Mouse (Mus musculus): ENCODE results near the gene Trim63. TPM values are rescaled to one million over a fixed set of nuclear protein-coding genes. Genes with fewer than 3 reads are reported as not detected.

The Trim63 gene
- polyA plus RNA-seq, 1 experiment from 2014 or later, result 43.2 TPM

- Histone ChIP-seq H3K4me2 (ENCODE audit: low read length) (no peak overlapping the region), H3K4me3 (ENCODE audit: control insufficient read depth in 1 of 2, insufficient read depth in 1 of 2, low read depth in 1 of 2, low read length in 2 of 2) (no peak overlapping the region), H3K36me3 (ENCODE audit: control insufficient read depth, insufficient read depth, low read length) (no peaks in the 10 kb centered on the region), H3K9me3 (ENCODE audit: control insufficient read depth, low read length) (no peaks in the 10 kb centered on the region), H3K9ac (ENCODE audit: low read length) (no peak overlapping the region), H3K27ac (replicated peaks in 1 of 2; ENCODE audit: control insufficient read depth in 1 of 2, insufficient read depth in 1 of 2, low read depth in 2 of 2, low read length in 2 of 2) (no peak overlapping the region), H3K4me1 (ENCODE audit: control insufficient read depth in 2 of 2, insufficient read depth in 2 of 2, low read length in 2 of 2) (peaks cover 7 to 13% of the 10 kb centered on the region in 2 experiments; a peak in 3 of 4 replicates), H3K27me3 (ENCODE audit: control insufficient read depth, insufficient read depth, low read length) (peaks cover 34% of the 10 kb centered on the region)
- no peak for ATAC-seq (ENCODE audit: insufficient number of reproducible peaks, insufficient read depth, low FRiP score, low read depth)
- 23% methylated on average over 11 of the region's 11 CpGs for WGBS
Observed at GRCm38 (mm10) chr4:134342213-134342779, 27.4 kb downstream of the Trim63 start.

- H3K9ac ChIP-seq (ENCODE audit: low read length), result peak within 1 kb of the TSS; percentile 48; the same call in 1 of the 2 replicates
- 3% methylated on average over 61 of the region's 61 CpGs for WGBS
- no peak within 1 kb of the TSS for H3K27ac ChIP-seq (replicated peaks in 1 of 2; ENCODE audit: control insufficient read depth in 1 of 2, insufficient read depth in 1 of 2, low read depth in 2 of 2, low read length in 2 of 2)
- H3K4me1 ChIP-seq (ENCODE audit: control insufficient read depth in 2 of 2, insufficient read depth in 2 of 2, low read length in 2 of 2), result peaks cover 12 to 19% of the 10 kb centered on the region in 2 experiments
- H3K4me3 ChIP-seq (ENCODE audit: control insufficient read depth in 1 of 2, insufficient read depth in 1 of 2, low read depth in 1 of 2, low read length in 2 of 2), result peak within 1 kb of the TSS; percentile 7 to 36
- H3K27me3 ChIP-seq (ENCODE audit: control insufficient read depth, insufficient read depth, low read length), result peaks cover 34% of the 10 kb centered on the region
- no peaks in the 10 kb centered on the region for H3K36me3 ChIP-seq (ENCODE audit: control insufficient read depth, insufficient read depth, low read length)
- no peak for ATAC-seq (ENCODE audit: insufficient number of reproducible peaks, insufficient read depth, low FRiP score, low read depth)
- no peaks in the 10 kb centered on the region for H3K9me3 ChIP-seq (ENCODE audit: control insufficient read depth, low read length)
- peak within 1 kb of the TSS; percentile 65 for H3K4me2 ChIP-seq (ENCODE audit: low read length)
Observed at GRCm38 (mm10) chr4:134343071-134344031, 28.4 kb downstream of the Trim63 start, which contains the start of gene Slc30a2. TSS of gene Slc30a2 (plus strand) at chr4:134343181.

- Histone ChIP-seq H3K4me2 (ENCODE audit: low read length) (no peak overlapping the region), H3K27me3 (ENCODE audit: control insufficient read depth, insufficient read depth, low read length) (peaks cover 34% of the 10 kb centered on the region), H3K9ac (ENCODE audit: low read length) (no peak overlapping the region), H3K27ac (replicated peaks in 1 of 2; ENCODE audit: control insufficient read depth in 1 of 2, insufficient read depth in 1 of 2, low read depth in 2 of 2, low read length in 2 of 2) (no peak overlapping the region), H3K36me3 (ENCODE audit: control insufficient read depth, insufficient read depth, low read length) (no peaks in the 10 kb centered on the region), H3K4me3 (ENCODE audit: control insufficient read depth in 1 of 2, insufficient read depth in 1 of 2, low read depth in 1 of 2, low read length in 2 of 2) (no peak overlapping the region), H3K4me1 (ENCODE audit: control insufficient read depth in 2 of 2, insufficient read depth in 2 of 2, low read length in 2 of 2) (peaks cover 13 to 23% of the 10 kb centered on the region in 2 experiments), H3K9me3 (ENCODE audit: control insufficient read depth, low read length) (no peaks in the 10 kb centered on the region)
- no peak for ATAC-seq (ENCODE audit: insufficient number of reproducible peaks, insufficient read depth, low FRiP score, low read depth)
- WGBS, result 59% methylated on average over 3 of the region's 3 CpGs
Observed at GRCm38 (mm10) chr4:134344620-134345019, 29.7 kb downstream of the Trim63 start.

- 91% methylated on average over 15 of the region's 15 CpGs for WGBS
- peaks cover 34% of the 10 kb centered on the region for H3K27me3 ChIP-seq (ENCODE audit: control insufficient read depth, insufficient read depth, low read length)
- ATAC-seq (ENCODE audit: insufficient number of reproducible peaks, insufficient read depth, low FRiP score, low read depth), result no peak
Observed at GRCm38 (mm10) chr4:134345802-134346201, 30.9 kb downstream of the Trim63 start.

GRCm38 (mm10) chr4:134348078-134348477 is 33.2 kb downstream of the Trim63 start:
- H3K27me3 ChIP-seq (ENCODE audit: control insufficient read depth, insufficient read depth, low read length), result peaks cover 20% of the 10 kb centered on the region
- H3K27ac ChIP-seq (replicated peaks in 1 of 2; ENCODE audit: control insufficient read depth in 1 of 2, insufficient read depth in 1 of 2, low read depth in 2 of 2, low read length in 2 of 2), result no peak overlapping the region
- no peak for ATAC-seq (ENCODE audit: insufficient number of reproducible peaks, insufficient read depth, low FRiP score, low read depth)
- H3K4me2 ChIP-seq (ENCODE audit: low read length), result no peak overlapping the region
- no peak overlapping the region for H3K4me3 ChIP-seq (ENCODE audit: control insufficient read depth in 1 of 2, insufficient read depth in 1 of 2, low read depth in 1 of 2, low read length in 2 of 2)
- WGBS, result 47% methylated on average over 11 of the region's 11 CpGs
- no peaks in the 10 kb centered on the region for H3K9me3 ChIP-seq (ENCODE audit: control insufficient read depth, low read length)
- peaks cover 26 to 32% of the 10 kb centered on the region in 2 experiments for H3K4me1 ChIP-seq (ENCODE audit: control insufficient read depth in 2 of 2, insufficient read depth in 2 of 2, low read length in 2 of 2)
- H3K36me3 ChIP-seq (ENCODE audit: control insufficient read depth, insufficient read depth, low read length), result no peaks in the 10 kb centered on the region
- H3K9ac ChIP-seq (ENCODE audit: low read length), result no peak overlapping the region

More at GRCm38 (mm10) chr4:134345802-134346201, 30.9 kb downstream of the Trim63 start:
- no peak overlapping the region for H3K27ac ChIP-seq (replicated peaks in 1 of 2; ENCODE audit: control insufficient read depth in 1 of 2, insufficient read depth in 1 of 2, low read depth in 2 of 2, low read length in 2 of 2)
- no peaks in the 10 kb centered on the region for H3K9me3 ChIP-seq (ENCODE audit: control insufficient read depth, low read length)
- H3K9ac ChIP-seq (ENCODE audit: low read length), result no peak overlapping the region
- no peak overlapping the region for H3K4me3 ChIP-seq (ENCODE audit: control insufficient read depth in 1 of 2, insufficient read depth in 1 of 2, low read depth in 1 of 2, low read length in 2 of 2)
- peaks cover 13 to 23% of the 10 kb centered on the region in 2 experiments for H3K4me1 ChIP-seq (ENCODE audit: control insufficient read depth in 2 of 2, insufficient read depth in 2 of 2, low read length in 2 of 2)
- H3K4me2 ChIP-seq (ENCODE audit: low read length), result no peak overlapping the region
- no peaks in the 10 kb centered on the region for H3K36me3 ChIP-seq (ENCODE audit: control insufficient read depth, insufficient read depth, low read length)

- Histone ChIP-seq H3K27ac (replicated peaks in 1 of 2; ENCODE audit: control insufficient read depth in 1 of 2, insufficient read depth in 1 of 2, low read depth in 2 of 2, low read length in 2 of 2) (no peak overlapping the region), H3K9ac (ENCODE audit: low read length) (no peak overlapping the region)
Observed at GRCm38 (mm10) chr4:134348545-134348944, 33.6 kb downstream of the Trim63 start.

GRCm38 (mm10) chr4:134349829-134350228 is 34.9 kb downstream of the Trim63 start:
- peaks cover 6% of the 10 kb centered on the region for H3K27me3 ChIP-seq (ENCODE audit: control insufficient read depth, insufficient read depth, low read length)
- ATAC-seq (ENCODE audit: insufficient number of reproducible peaks, insufficient read depth, low FRiP score, low read depth), result no peak
- WGBS, result 91% methylated on average over 7 of the region's 7 CpGs
- no peak overlapping the region for H3K27ac ChIP-seq (replicated peaks in 1 of 2; ENCODE audit: control insufficient read depth in 1 of 2, insufficient read depth in 1 of 2, low read depth in 2 of 2, low read length in 2 of 2)
- H3K9ac ChIP-seq (ENCODE audit: low read length), result no peak overlapping the region
- no peaks in the 10 kb centered on the region for H3K36me3 ChIP-seq (ENCODE audit: control insufficient read depth, insufficient read depth, low read length)
- no peak overlapping the region for H3K4me2 ChIP-seq (ENCODE audit: low read length)
- H3K4me1 ChIP-seq (ENCODE audit: control insufficient read depth in 2 of 2, insufficient read depth in 2 of 2, low read length in 2 of 2), result peaks cover 24 to 31% of the 10 kb centered on the region in 2 experiments
- no peak overlapping the region for H3K4me3 ChIP-seq (ENCODE audit: control insufficient read depth in 1 of 2, insufficient read depth in 1 of 2, low read depth in 1 of 2, low read length in 2 of 2)
- no peaks in the 10 kb centered on the region for H3K9me3 ChIP-seq (ENCODE audit: control insufficient read depth, low read length)

More at GRCm38 (mm10) chr4:134348545-134348944, 33.6 kb downstream of the Trim63 start:
- peaks cover 23 to 29% of the 10 kb centered on the region in 2 experiments for H3K4me1 ChIP-seq (ENCODE audit: control insufficient read depth in 2 of 2, insufficient read depth in 2 of 2, low read length in 2 of 2)
- H3K9me3 ChIP-seq (ENCODE audit: control insufficient read depth, low read length), result no peaks in the 10 kb centered on the region
- ATAC-seq (ENCODE audit: insufficient number of reproducible peaks, insufficient read depth, low FRiP score, low read depth), result no peak
- 36% methylated on average over 5 of the region's 5 CpGs for WGBS
- H3K4me2 ChIP-seq (ENCODE audit: low read length), result no peak overlapping the region
- no peak overlapping the region for H3K4me3 ChIP-seq (ENCODE audit: control insufficient read depth in 1 of 2, insufficient read depth in 1 of 2, low read depth in 1 of 2, low read length in 2 of 2)
- H3K36me3 ChIP-seq (ENCODE audit: control insufficient read depth, insufficient read depth, low read length), result no peaks in the 10 kb centered on the region
- H3K27me3 ChIP-seq (ENCODE audit: control insufficient read depth, insufficient read depth, low read length), result peaks cover 15% of the 10 kb centered on the region

Measured in heart, embryonic 14.5 days (tissue).